Mouse (Mus musculus) ES-Bruce4 (cell line): ENCODE results near the gene Vmn1r66. TPM values are rescaled to one million over a fixed set of nuclear protein-coding genes. Genes with fewer than 3 reads are reported as not detected.
"Not testable (repeated sequence)": the region's sequence is repeated elsewhere in the genome, so short reads cannot be mapped to it uniquely, and the experiment has no call there.

Experiments used
- H3K27ac ChIP-seq: 2 replicates; pipeline ENCODE4 v1.5.1; 2012; ENCODE audit warnings: low read length, inconsistent platforms; ENCODE audit not compliant: insufficient read depth
- H3K27me3 ChIP-seq: 2 replicates; pipeline ENCODE4 v1.6.1; 2012; ENCODE audit warnings: mild to moderate bottlenecking, low read length, inconsistent platforms; ENCODE audit not compliant: control insufficient read depth, poor library complexity, insufficient read depth, severe bottlenecking
- H3K36me3 ChIP-seq: 2 replicates; pipeline ENCODE4 v1.6.1; 2012; ENCODE audit warnings: inconsistent platforms, mild to moderate bottlenecking, low read length, moderate library complexity; ENCODE audit not compliant: control insufficient read depth, poor library complexity, insufficient read depth, severe bottlenecking
- H3K4me1 ChIP-seq: one replicate; pipeline ENCODE4 v1.8.1; 2011; ENCODE audit warnings: low read length; ENCODE audit not compliant: control insufficient read depth, insufficient read depth
- H3K4me3 ChIP-seq: 2 replicates; pipeline ENCODE4 v1.5.1; 2011; ENCODE audit warnings: low read depth, mild to moderate bottlenecking, low read length
- H3K9ac ChIP-seq: 2 replicates; pipeline ENCODE4 v1.6.1; 2012; ENCODE audit warnings: low read depth, mild to moderate bottlenecking, inconsistent platforms; ENCODE audit not compliant: poor library complexity, severe bottlenecking
- H3K9me3 ChIP-seq: replicated peaks from 2 replicates; pipeline ENCODE4 v1.6.1; 2012; ENCODE audit warnings: mild to moderate bottlenecking, low read length, inconsistent platforms; ENCODE audit not compliant: control insufficient read depth, poor library complexity, insufficient read depth, severe bottlenecking
- CTCF ChIP-seq: IDR thresholded peaks from one replicate; pipeline ENCODE4 v1.8.1; 2011; ENCODE audit warnings: low read depth, low read length
- EP300 ChIP-seq: IDR thresholded peaks from 2 replicates; pipeline ENCODE4 v1.6.1; 2011; ENCODE audit warnings: low read depth, low read length; ENCODE audit not compliant: insufficient read depth
- POLR2A ChIP-seq: IDR thresholded peaks from one replicate; pipeline ENCODE4 v1.8.1; 2011; ENCODE audit warnings: low read length; ENCODE audit not compliant: insufficient read depth
- polyA plus RNA-seq: library from polyadenylated mRNA; stranded (reverse); fragments of >200 nt; gene quantifications from 2 replicates; pipeline ENCODE4 v1.2.4, GENCODE M21; 2011; ENCODE audit warnings: low read depth; ENCODE audit not compliant: missing spikeins, insufficient read depth, insufficient read length

Gene Vmn1r66
- not detected in 2 replicates for polyA plus RNA-seq

DNA sequence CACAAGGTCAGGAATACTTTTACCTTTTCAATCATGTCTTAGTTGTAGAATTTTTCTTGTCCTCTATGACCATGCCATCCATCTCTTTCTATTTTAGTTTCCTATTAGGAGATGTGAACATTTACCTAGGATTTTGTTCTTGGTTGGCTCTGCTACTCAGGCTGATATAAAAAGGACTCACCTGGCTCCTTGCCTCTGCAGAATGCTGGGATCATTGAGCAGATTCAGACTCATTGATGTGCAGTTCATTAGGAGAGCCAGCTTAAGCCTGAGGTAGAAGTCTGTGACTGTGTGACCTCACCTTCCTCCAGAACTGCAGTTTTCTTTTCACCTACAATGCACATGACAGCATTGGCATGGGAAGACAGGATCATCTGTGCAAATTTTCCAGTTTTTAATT is at the start of gene Vmn1r66:
TSS of gene Vmn1r66 (minus strand) at position 101 of the 400 bp plus-strand sequence.
- Histone ChIP-seq H3K27me3 (no peaks in the 10 kb centered on the region), H3K27ac (no peak within 1 kb of the TSS), H3K9me3 (no peaks in the 10 kb centered on the region), H3K36me3 (no peaks in the 10 kb centered on the region), H3K9ac (no peak within 1 kb of the TSS), H3K4me3 (no peak within 1 kb of the TSS), H3K4me1 (no peaks in the 10 kb centered on the region)
- no peak for TF ChIP-seq POLR2A
- TF ChIP-seq CTCF, result no peak
- TF ChIP-seq EP300, result no peak

DNA sequence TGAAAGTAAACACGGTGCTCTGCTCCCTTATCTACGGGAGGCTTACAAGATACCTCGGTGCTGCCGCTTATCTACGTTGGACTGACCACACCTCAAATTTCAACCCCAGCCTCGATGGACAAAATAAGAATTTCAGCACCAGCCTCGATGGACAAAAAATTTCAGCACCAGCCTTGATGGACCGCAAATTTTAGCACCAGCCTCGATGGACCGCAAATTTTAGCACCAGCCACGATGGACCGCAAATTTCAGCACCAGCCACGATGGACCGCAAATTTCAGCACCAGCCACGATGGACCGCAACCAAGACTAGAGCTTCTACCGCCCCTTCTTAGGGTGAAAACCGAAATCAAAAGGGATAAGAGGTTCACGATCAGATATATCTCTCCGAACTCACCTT is 47.7 kb upstream of the Vmn1r66 start:
- H3K9me3 ChIP-seq, H3K27ac ChIP-seq: not testable (repeated sequence)

DNA sequence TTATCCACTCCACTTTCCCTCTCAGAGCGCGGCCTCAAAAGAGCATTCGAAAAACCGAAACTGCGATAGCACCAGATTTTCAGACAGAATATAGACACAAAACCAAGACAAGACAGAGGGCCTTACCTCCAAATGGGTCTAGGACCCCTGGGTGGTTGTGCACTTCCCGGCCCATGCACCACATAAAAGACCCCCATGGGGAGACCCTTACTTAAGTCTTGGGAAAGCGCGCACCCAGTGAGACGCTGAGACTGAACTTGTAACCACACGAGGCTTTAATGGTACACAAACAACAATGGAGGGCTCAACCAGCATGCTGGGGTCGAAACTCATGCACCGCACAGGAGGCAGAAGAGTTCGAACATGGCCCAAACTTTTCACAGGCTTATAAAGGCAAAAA is 25.7 kb downstream of the Vmn1r66 start:
- H3K36me3 ChIP-seq, result no peaks in the 10 kb centered on the region
- no peak overlapping the region for H3K27ac ChIP-seq
- no peak overlapping the region for H3K9ac ChIP-seq
- H3K4me3 ChIP-seq, result no peak overlapping the region
- H3K27me3 ChIP-seq, result no peaks in the 10 kb centered on the region
- peaks cover 20% of the 10 kb centered on the region for H3K9me3 ChIP-seq
- TF ChIP-seq EP300, result no peak
- no peak for TF ChIP-seq CTCF
- TF ChIP-seq POLR2A, result no peak
- no peaks in the 10 kb centered on the region for H3K4me1 ChIP-seq

More for the DNA sequence above, 47.7 kb upstream of the Vmn1r66 start:
- H3K27me3 ChIP-seq, H3K9ac ChIP-seq, H3K4me1 ChIP-seq, H3K36me3 ChIP-seq, H3K4me3 ChIP-seq: not testable (repeated sequence)

DNA sequence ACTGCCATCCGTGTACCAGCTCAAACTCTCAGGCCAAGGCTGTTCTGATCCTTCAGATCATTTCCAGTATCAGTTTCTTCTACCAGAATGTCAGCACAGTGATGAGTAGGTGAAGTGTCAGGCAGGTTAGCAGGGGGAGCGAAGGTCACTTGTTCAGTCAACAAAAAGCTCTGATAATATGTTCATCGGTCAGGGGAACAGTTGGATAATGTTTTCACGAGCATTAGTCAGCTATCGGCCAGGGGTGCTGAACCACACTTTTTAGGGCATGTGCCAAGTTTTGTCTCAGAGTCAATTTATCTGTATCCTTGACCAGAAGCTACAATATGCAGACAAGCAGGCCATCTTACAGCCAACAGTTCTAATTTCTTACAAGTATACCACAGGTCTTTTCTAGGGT is 28.7 kb downstream of the Vmn1r66 start:
- no peaks in the 10 kb centered on the region for H3K36me3 ChIP-seq
- H3K27me3 ChIP-seq, result no peaks in the 10 kb centered on the region
- no peak overlapping the region for H3K4me3 ChIP-seq
- no peak overlapping the region for H3K9ac ChIP-seq
- H3K9me3 ChIP-seq, result peaks cover 20% of the 10 kb centered on the region
- H3K27ac ChIP-seq, result no peak overlapping the region
- no peaks in the 10 kb centered on the region for H3K4me1 ChIP-seq
- TF ChIP-seq CTCF (no peak), POLR2A (no peak), EP300 (no peak)

Other genes starting within 250 kb of the Vmn1r66 start
- gene Vmn2r50, start 224.7 kb downstream of the Vmn1r66 start, polyA plus RNA-seq, result not detected in 2 replicates
- not detected in 2 replicates for gene Vmn2r51, start 172.3 kb downstream of the Vmn1r66 start, polyA plus RNA-seq
- 0.07 and 0.11 TPM in 2 replicates for gene Vmn2r52, start 101.4 kb downstream of the Vmn1r66 start, polyA plus RNA-seq
- not detected in 2 replicates for gene Vmn1r67, start 165.3 kb upstream of the Vmn1r66 start, polyA plus RNA-seq
- 6.6 and 7.2 TPM in 2 replicates for gene Zik1, start 217.4 kb upstream of the Vmn1r66 start, polyA plus RNA-seq